Mouse (Mus musculus): ENCODE measurements around the gene Senp2. TPM values are rescaled to one million over a fixed set of nuclear protein-coding genes. Genes with fewer than 3 reads are reported as not detected.
A peak's percentile ranks its signal among the peaks of the same experiment; 100 is the strongest.
"Not testable (repeated sequence)": the region's sequence is repeated elsewhere in the genome, so short reads cannot be mapped to it uniquely, and the experiment has no call there.

Gene Senp2
- 10 to 100 TPM; 81.1 to 90.7 TPM for total RNA-seq (2021)
- long read RNA-seq, experiment 1, full-length matches to known transcripts = 35 of 65 reads
- long read RNA-seq, experiment 1, partial matches to known transcripts = 16 of 65 reads
- long read RNA-seq, experiment 1, other reads (novel, unspliced or antisense) = 14 of 65 reads
- long read RNA-seq, experiment 2, full-length matches to known transcripts = 52 of 85 reads
- long read RNA-seq, experiment 2, partial matches to known transcripts = 10 of 85 reads
- long read RNA-seq, experiment 2, other reads (novel, unspliced or antisense) = 23 of 85 reads

DNA sequence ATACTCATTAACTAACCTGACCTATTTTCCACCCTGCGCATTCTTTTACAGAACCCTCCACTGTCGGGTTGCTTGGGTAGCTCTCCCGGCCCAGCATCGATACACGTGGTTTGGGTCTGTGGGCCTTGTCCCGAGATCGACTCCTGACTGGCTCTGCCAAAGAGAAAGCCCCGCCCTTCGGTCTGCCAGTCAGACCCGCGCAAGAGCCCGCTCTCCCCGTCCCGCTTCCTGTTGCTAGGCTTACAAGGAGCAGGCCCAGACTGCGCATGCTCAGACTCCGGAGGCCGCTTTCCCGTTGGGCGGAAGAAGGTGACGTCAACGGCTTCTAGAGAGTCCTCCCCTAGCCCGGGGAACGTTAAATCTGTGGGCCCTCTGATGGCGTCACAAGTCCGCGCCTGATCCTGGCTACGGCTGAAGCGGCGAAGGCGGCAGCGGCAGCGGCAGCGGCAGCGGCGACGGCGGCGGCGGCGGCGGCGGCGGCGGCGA is at the start of gene Senp2:
Senp2 (plus strand) TSS at position 386 of the 486 bp plus-strand sequence.
- peak within 1 kb of the TSS; percentile 94 for H3K4me3 ChIP-seq
- peak; percentile 100 for DNase-seq (ENCODE audit: low spot score in 2 of 2)
- H3K27ac ChIP-seq = peak within 1 kb of the TSS; percentile 89
- TF ChIP-seq CTCF (conservative IDR thresholded peaks at IDR 0.05) = no peak

DNA sequence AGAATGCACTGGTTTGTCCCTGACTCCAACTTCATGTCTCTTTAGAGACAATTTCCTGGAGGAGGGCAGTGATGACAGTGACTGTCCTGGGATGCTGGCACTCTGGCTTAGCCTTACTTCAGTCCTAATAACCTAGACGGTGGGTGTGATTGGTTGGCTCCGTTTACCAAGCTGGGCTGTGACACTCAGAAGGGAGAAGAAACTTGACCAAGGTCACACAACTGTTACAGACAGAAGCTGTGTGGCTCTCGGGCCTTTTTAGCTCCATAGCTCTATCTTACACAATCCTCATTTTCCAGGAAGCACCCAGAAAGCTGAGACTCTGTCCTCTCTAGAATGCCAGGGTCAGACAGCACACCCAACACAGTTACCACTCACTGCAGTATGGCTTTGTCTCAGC is 43.7 kb upstream of the Senp2 start:
- H3K27ac ChIP-seq = no peak overlapping the region

DNA sequence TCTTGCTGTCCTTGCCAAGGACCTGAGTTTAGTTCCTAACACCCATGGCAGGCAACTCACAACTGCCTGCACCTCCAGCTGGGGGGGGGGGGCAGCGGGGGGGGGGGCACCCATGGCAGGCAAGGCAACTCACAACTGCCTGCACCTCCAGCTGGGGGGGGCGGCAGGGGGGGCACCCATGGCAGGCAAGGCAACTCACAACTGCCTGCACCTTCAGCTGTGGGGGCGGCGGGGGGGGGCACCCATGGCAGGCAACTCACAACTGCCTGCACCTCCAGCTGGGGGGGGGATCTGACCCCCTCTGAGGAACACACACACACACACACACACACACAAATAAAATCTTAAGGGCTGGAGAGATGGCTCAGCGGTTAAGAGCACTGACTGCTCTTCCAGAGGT is 39.4 kb upstream of the Senp2 start:
- TF ChIP-seq CTCF (conservative IDR thresholded peaks at IDR 0.05) = no peak
- no peak for DNase-seq (ENCODE audit: low spot score in 2 of 2)
- Histone ChIP-seq H3K4me3 (no peak overlapping the region), H3K27ac (no peak overlapping the region)

More for the DNA sequence above, 43.7 kb upstream of the Senp2 start:
- no peak overlapping the region for H3K4me3 ChIP-seq
- DNase-seq (ENCODE audit: low spot score in 2 of 2) = no peak
- TF ChIP-seq CTCF (conservative IDR thresholded peaks at IDR 0.05) = no peak

DNA sequence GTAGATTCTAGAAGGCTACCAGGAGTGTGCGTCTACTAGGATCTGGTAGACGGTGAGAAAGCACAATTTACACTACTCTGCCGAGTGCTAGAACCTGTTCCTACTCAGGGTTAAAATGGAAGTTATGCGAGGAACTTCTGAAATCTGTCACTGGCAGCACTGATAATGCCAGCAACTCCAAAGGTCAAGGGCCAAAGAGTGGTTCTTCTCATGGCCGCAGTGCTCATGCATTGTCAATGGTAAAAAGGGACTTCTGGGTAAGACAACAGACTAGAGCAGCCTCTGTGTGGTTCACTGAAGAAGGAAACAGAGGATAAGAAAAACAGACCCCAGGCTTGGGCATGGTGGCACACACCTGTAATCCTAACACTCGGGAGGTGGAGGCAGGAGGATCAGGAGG is 38.7 kb upstream of the Senp2 start:
- no peak for TF ChIP-seq CTCF (conservative IDR thresholded peaks at IDR 0.05)
- Histone ChIP-seq H3K4me3 (no peak overlapping the region), H3K27ac (no peak overlapping the region)
- DNase-seq (ENCODE audit: low spot score in 2 of 2) = no peak

DNA sequence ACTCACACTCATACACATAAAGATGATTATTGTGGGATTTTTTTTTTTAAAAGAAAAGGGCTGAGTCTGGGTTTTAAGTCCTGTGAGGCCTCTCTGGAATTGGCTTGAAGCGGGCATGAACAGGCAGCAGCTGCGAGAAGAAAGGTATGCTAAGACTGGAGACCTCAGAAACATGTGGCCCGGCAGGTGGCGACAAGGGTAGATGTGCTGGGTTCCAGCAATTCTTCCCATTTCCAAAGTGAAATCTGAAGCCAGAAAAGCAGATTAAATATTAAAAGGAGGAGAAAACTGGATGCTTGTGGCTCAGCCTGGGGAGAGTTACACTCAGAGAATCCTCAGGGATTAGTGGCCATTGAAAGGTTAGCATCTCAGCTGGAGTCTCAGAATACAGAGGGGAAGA is 37.8 kb upstream of the Senp2 start:
- Histone ChIP-seq H3K27ac (no peak overlapping the region), H3K4me3 (no peak overlapping the region)
- no peak for DNase-seq (ENCODE audit: low spot score in 2 of 2)
- no peak for TF ChIP-seq CTCF (conservative IDR thresholded peaks at IDR 0.05)

DNA sequence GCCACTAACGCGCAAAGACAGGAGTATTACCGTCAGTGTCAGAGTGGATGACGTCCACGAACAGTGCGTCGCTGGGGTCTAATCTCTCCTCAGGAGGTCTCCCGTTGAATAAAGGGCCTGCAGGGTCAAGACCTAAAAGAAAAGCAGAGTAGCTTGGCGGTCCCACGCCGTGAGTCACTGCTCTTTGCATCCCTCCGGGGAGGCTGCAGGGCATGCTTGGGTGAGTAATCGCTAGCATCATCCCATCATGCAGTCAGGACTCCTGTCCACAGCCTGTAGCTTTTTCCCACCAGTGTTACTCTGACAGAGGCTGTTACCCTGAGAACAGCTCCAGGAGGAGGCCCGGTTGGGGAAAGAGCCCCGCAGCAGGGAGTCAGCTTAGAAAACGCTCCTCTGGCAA is 33.1 kb upstream of the Senp2 start:
- H3K27ac ChIP-seq = no peak overlapping the region
- TF ChIP-seq CTCF (conservative IDR thresholded peaks at IDR 0.05) = no peak
- H3K4me3 ChIP-seq = 0 out of 2 replicates have a peak overlapping the region, but pooled peaks have one; percentile 11
- no peak for DNase-seq (ENCODE audit: low spot score in 2 of 2)

DNA sequence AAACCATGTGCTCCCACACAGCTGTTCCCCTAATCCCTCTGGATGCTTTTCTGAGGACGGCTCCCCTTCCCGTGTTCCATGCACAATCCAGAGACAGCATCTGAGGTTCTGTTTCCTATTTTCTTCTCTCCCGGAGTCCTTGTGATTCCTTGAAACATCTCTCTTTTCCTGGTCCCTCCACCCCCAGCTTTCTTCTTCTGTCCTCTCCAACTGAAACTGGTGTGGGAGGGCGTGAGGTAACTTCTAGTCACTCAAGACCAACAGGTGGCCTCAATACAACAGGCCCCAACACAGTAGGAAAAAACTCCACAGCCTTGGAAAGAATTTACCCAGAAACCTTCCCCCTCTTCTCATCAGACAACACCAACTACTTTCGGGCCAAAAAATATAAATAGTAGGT is 31.9 kb upstream of the Senp2 start:
- Histone ChIP-seq H3K4me3 (no peak overlapping the region), H3K27ac (no peak overlapping the region)
- DNase-seq (ENCODE audit: low spot score in 2 of 2) = no peak
- no peak for TF ChIP-seq CTCF (conservative IDR thresholded peaks at IDR 0.05)

DNA sequence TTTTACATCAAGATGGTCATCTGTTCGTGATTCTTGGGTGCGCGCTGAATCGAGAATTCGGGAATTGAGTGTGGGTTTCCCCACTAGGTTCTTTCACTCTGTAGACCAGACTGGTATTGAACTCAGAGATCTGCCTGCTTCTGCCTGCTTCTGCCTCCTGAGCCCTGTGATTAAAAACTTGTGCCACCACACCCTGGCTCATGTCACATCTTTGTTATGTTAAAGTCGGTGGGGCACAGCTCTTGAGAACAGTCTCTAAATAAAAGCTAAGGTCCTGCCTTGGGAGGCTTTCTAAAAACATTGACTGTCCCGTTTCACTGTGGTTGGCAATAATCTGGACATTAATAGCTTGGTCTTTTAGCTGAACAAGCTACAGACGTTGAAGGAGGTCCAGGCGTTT is 26.1 kb upstream of the Senp2 start:
- TF ChIP-seq CTCF (conservative IDR thresholded peaks at IDR 0.05) = no peak
- no peak overlapping the region for H3K27ac ChIP-seq
- DNase-seq (ENCODE audit: low spot score in 2 of 2) = no peak
- no peak overlapping the region for H3K4me3 ChIP-seq

DNA sequence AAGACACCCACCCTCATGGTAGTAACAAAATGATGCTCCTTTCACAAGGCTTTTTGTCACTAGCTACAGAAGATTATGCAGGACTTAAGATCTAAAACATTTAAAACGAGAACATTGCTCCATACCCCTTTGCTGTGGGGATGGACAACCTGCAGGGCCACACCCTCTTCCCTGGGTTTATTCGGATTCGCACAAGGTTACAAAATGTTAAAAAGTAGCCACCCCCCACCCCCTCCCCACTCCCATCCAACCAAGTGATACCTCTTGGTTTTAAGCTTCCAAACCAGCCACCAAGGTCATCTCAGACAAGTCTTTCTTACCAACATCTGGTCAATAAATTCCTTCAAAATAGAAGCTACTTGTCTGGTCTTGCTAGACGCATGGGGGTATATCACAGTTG is 25.7 kb upstream of the Senp2 start:
- no peak for TF ChIP-seq CTCF (conservative IDR thresholded peaks at IDR 0.05)
- DNase-seq (ENCODE audit: low spot score in 2 of 2) = no peak
- Histone ChIP-seq H3K4me3 (no peak overlapping the region), H3K27ac (no peak overlapping the region)

DNA sequence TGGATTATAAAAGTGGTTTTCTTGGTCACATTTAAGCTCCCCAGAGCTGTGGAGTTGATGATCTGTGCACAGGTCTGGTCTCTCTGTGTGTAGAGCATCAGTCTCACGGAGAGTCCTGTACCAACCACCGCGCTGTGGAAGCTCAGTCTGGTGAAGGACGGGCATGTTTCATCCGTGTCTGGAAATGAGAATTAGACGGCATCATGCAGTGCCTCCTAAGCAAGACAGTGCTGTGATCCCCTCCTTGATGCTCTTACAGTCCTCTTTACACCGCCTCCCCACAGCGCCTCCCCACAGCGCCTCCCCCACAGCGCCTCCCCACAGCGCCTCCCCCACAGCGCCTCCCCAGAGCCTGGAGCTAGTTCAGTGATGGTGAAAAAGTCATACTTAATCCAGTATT is 25.2 kb upstream of the Senp2 start:
- no peak for DNase-seq (ENCODE audit: low spot score in 2 of 2)
- TF ChIP-seq CTCF (conservative IDR thresholded peaks at IDR 0.05) = no peak
- Histone ChIP-seq H3K4me3 (no peak overlapping the region), H3K27ac (no peak overlapping the region)

DNA sequence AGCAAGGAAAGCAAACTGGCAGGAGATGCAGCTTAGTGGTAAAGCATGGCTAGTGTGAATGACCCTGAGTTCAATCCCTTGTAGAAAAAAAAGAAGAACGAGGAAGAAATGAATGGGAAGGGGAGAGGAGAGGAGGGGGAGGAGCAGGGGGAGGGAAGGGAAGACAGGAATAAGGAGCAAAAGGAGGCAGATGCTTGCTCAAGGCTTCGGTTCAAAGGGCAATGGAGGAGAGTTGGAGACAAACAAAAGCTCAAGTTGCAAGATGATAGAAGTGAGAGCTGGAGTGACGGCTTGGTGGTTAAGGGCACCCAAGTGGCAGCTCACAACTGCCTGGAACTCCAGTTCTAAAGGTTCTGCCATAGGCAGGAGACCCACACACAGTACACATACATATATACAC is 23.1 kb upstream of the Senp2 start:
- Histone ChIP-seq H3K27ac (no peak overlapping the region), H3K4me3 (no peak overlapping the region)
- DNase-seq (ENCODE audit: low spot score in 2 of 2) = no peak
- no peak for TF ChIP-seq CTCF (conservative IDR thresholded peaks at IDR 0.05)

DNA sequence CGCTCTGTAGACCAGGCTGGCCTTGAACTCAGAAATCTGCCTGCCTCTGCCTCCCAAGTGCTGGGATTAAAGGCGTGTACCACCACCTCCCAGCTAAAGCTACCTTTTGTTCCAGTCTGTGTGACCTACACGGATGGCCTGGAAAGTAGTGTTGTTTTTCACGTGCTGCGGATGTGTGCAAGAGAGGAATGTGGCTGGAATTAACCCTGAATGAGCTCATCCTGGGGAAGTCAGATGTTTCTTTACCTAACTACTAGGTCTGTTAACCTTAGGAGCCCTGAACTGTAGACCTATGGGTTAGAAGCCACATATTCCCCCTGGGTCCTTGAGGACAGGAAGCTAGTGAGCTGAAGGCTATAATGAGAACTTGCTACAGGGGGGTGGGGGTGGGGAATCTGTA is 21.3 kb upstream of the Senp2 start:
- no peak for DNase-seq (ENCODE audit: low spot score in 2 of 2)
- TF ChIP-seq CTCF (conservative IDR thresholded peaks at IDR 0.05) = no peak
- H3K27ac ChIP-seq = no peak overlapping the region
- no peak overlapping the region for H3K4me3 ChIP-seq

DNA sequence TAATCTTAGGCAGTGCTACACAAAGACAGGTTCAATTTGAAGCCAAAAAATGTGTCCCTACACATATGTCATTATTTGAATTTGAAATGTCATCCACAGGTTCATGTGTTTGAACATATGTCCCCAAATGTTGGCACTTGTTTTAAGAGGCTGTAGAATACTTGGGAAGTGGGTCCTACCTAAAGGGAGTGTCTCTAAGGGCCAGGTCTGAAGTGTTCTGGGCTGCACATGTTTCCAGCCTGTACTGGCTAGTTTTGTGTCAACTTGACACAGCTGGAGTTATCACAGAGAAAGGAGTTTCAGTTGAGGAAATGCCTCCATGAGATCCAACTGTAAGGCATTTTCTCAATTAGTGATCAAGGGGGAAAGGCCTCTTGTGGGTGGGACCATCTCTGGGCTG is 18.4 kb upstream of the Senp2 start:
- not testable (repeated sequence) for DNase-seq (ENCODE audit: low spot score in 2 of 2); H3K4me3 ChIP-seq; H3K27ac ChIP-seq

DNA sequence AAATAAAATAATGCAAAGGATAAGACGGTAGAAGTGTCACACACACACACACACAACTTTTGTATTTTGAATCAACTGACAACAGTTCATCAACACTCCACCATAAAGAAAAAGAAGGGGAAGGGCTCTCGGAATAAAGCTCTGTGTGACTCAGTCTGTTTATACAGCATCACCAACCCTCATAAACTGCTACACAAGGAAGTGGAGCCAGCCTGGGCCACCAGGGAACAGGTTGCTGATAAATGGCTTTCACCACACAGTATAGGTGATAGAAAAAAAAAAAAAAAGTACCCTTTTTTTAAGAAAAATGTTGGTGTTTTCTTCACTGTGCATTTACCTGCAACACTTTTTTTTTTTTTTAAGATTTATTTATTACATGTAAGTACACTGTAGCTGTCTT is 17.5 kb upstream of the Senp2 start:
- no peak overlapping the region for H3K27ac ChIP-seq
- H3K4me3 ChIP-seq = no peak overlapping the region
- DNase-seq (ENCODE audit: low spot score in 2 of 2) = no peak
- TF ChIP-seq CTCF (conservative IDR thresholded peaks at IDR 0.05) = no peak

All from layer of hippocampus, adult 2 months (tissue).